Mouse (Mus musculus): ENCODE results near the gene Cnr2.

- TF ChIP-seq CTCF (IDR thresholded peaks at IDR 0.05; ENCODE audit: low read depth, low read length) = no peak
- TF ChIP-seq POLR2A (IDR thresholded peaks at IDR 0.05; ENCODE audit: insufficient read depth, low read length) = no peak
Observed at GRCm38 (mm10) chr4:135906633-135907032, 11.4 kb downstream of the Cnr2 start.
